Comparison of ENCODE assay signal across 22 mouse cellular contexts in genomic region chr5:73150877-73151445, GRCm38 (mm10).
DNase-seq lines count a peak whose midpoint lies in the region; TF ChIP-seq lines count a peak whose summit lies in the region.
"Had no signal": no experiment of that assay in that cellular context is flagged by ENCODE, and none has a peak within 500 bp of the region (broad histone marks: within the 10 kb centered on the region; RNA-seq: fewer than 3 reads in every experiment).

No protein-coding gene starts in this region.

- TF ChIP-seq RAD21 in MEL (IDR thresholded peaks at IDR 0.05; ENCODE audit: low read depth, low read length): no peak

- H3K9me3 ChIP-seq in MEL (replicated peaks; ENCODE audit: insufficient read depth, low read length): no peaks in the 10 kb centered on the region
- H3K9me3 ChIP-seq: embryonic facial prominence, embryonic 12.5 days; forebrain, embryonic 12.5 days; heart, embryonic 12.5 days; hindbrain, embryonic 12.5 days; limb, embryonic 13.5 days; liver, embryonic 12.5 days had no signal

- TF ChIP-seq POLR2A in cerebellum, adult 2 months (IDR thresholded peaks at IDR 0.05; ENCODE audit: borderline replicate concordance, insufficient read depth, low read length): no peak
- TF ChIP-seq POLR2A in MEL (IDR thresholded peaks at IDR 0.05; ENCODE audit: control insufficient read depth in 1 of 2, insufficient read depth in 1 of 2, low read depth in 1 of 2, low read length in 2 of 2, poor library complexity in 1 of 2): no peak

- TF ChIP-seq CTCF in cerebellum, adult 2 months (IDR thresholded peaks at IDR 0.05; ENCODE audit: borderline replicate concordance, insufficient read depth, low read depth, low read length): no peak
- TF ChIP-seq CTCF in left cerebral cortex, adult 2 months (IDR thresholded peaks at IDR 0.05): no peak
- no peak for TF ChIP-seq CTCF in MEL (IDR thresholded peaks at IDR 0.05 in 2 of 3, conservative IDR thresholded peaks at IDR 0.05 in 1 of 3; ENCODE audit: control insufficient read depth in 1 of 3, insufficient read depth in 1 of 3, low read depth in 2 of 3, low read length in 3 of 3, poor library complexity in 1 of 3, severe bottlenecking in 1 of 3)

- DNase-seq in cerebellum, adult 2 months: peak; percentile 30 to 41
- no peak for DNase-seq in cerebellum, adult 11-12 months
- DNase-seq in left cerebral cortex, adult 2 months (ENCODE audit: extremely low spot score in 1 of 2, low spot score in 2 of 2): no peak
- DNase-seq in left cerebral cortex, postnatal 10 days (ENCODE audit: extremely low spot score in 1 of 2, low spot score in 2 of 2): no peak
- DNase-seq in MEL (ENCODE audit: low read depth, low spot score): no peak
- DNase-seq in induced T-regulatory cell, adult 2 months (ENCODE audit: low read depth): peak; percentile 56
- no peak for DNase-seq in right cerebral cortex, postnatal 36 days (ENCODE audit: low spot score in 2 of 2)
- DNase-seq: adrenal gland, postnatal 25 days; B cell, adult 2 months; kidney, adult 11 months; lung, adult 18-20 months; lung, postnatal 10 days; midbrain, embryonic 14.5 days; right cerebral cortex, postnatal 25 days; thymus, postnatal 14 days had no signal

- H3K4me1 ChIP-seq in cerebellum, adult 2 months (ENCODE audit: control insufficient read depth, insufficient read depth, low read length): no peaks in the 10 kb centered on the region
- H3K4me1 ChIP-seq in MEL (ENCODE audit: control insufficient read depth in 1 of 2, insufficient read depth in 2 of 2, low read length in 2 of 2): peaks cover 0 to 4% of the 10 kb centered on the region in 2 experiments; a peak in 2 of 4 replicates
- H3K4me1 ChIP-seq: embryonic facial prominence, embryonic 12.5 days; forebrain, embryonic 12.5 days; hindbrain, embryonic 12.5 days; limb, embryonic 13.5 days; liver, embryonic 12.5 days had no signal

- H3K9ac ChIP-seq in MEL (ENCODE audit: control insufficient read depth, low read depth, low read length, poor library complexity, severe bottlenecking): no peak overlapping the region
- H3K9ac ChIP-seq: embryonic facial prominence, embryonic 12.5 days; forebrain, embryonic 12.5 days; heart, embryonic 12.5 days; hindbrain, embryonic 12.5 days; limb, embryonic 13.5 days; liver, embryonic 12.5 days had no signal

- no peak overlapping the region for H3K27ac ChIP-seq in cerebellum, adult 2 months (ENCODE audit: insufficient read depth, low read length)
- 0 out of 2 replicates have a peak overlapping the region, but pooled peaks have one; percentile 34 for H3K27ac ChIP-seq in left cerebral cortex, adult 2 months
- no peak overlapping the region for H3K27ac ChIP-seq in MEL (ENCODE audit: control insufficient read depth, low read depth, low read length)
- H3K27ac ChIP-seq: embryonic facial prominence, embryonic 12.5 days; forebrain, embryonic 12.5 days; hindbrain, embryonic 12.5 days; limb, embryonic 13.5 days; liver, embryonic 12.5 days had no signal

- no peaks in the 10 kb centered on the region for H3K79me2 ChIP-seq in MEL (ENCODE audit: control insufficient read depth, insufficient read depth, low read length, poor library complexity)

- H3K36me3 ChIP-seq in MEL (ENCODE audit: control insufficient read depth in 1 of 2, insufficient read depth in 2 of 2, low read length in 2 of 2): peaks cover 0 to 2% of the 10 kb centered on the region in 2 experiments; a peak in 1 of 4 replicates

- H3K27me3 ChIP-seq in cerebellum, adult 2 months (ENCODE audit: control insufficient read depth, insufficient read depth, low read length): no peaks in the 10 kb centered on the region
- H3K27me3 ChIP-seq in MEL (ENCODE audit: control insufficient read depth in 1 of 2, insufficient read depth in 2 of 2, low read length in 2 of 2): no peaks in the 10 kb centered on the region
- H3K27me3 ChIP-seq: embryonic facial prominence, embryonic 12.5 days; forebrain, embryonic 12.5 days; heart, embryonic 12.5 days; hindbrain, embryonic 12.5 days; limb, embryonic 13.5 days; liver, embryonic 12.5 days had no signal

- no peak for TF ChIP-seq EP300 in MEL (IDR thresholded peaks at IDR 0.05; ENCODE audit: low read depth in 1 of 2, low read length in 2 of 2)

- intact Hi-C loops in left cerebral cortex, adult 2 months (cut with DNase I): no loop called here
- intact Hi-C loops in left cerebral cortex, postnatal 10 days (cut with DNase I): no loop called here

- 60% methylated on average over 6 of the region's 6 CpGs for whole genome bisulfite sequencing in cerebellum, adult 2 months

- no peak overlapping the region for H3K4me3 ChIP-seq in cerebellum, adult 2 months (replicated peaks; ENCODE audit: insufficient read depth, low read depth, low read length)
- H3K4me3 ChIP-seq in left cerebral cortex, adult 2 months: no peak overlapping the region
- no peak overlapping the region for H3K4me3 ChIP-seq in MEL (ENCODE audit: control insufficient read depth in 1 of 2, insufficient read depth in 1 of 2, low read depth in 2 of 2, low read length in 2 of 2)
- H3K4me3 ChIP-seq: embryonic facial prominence, embryonic 12.5 days; erythroblast, embryonic 14.5 days; forebrain, embryonic 12.5 days; heart, embryonic 12.5 days; hindbrain, embryonic 12.5 days; limb, embryonic 13.5 days; liver, embryonic 12.5 days had no signal

TF ChIP-seq in MEL, 35 proteins besides CTCF, POLR2A, EP300 and RAD21:
- TF ChIP-seq RCOR1 (IDR thresholded peaks at IDR 0.05; ENCODE audit: low read depth, low read length) (no peak), SIN3A (IDR thresholded peaks at IDR 0.05; ENCODE audit: low read length) (no peak), GABPA (IDR thresholded peaks at IDR 0.05; ENCODE audit: low read depth, low read length) (no peak), CHD1 (IDR thresholded peaks at IDR 0.05; ENCODE audit: low read depth, low read length) (no peak), MAFK (IDR thresholded peaks at IDR 0.05; ENCODE audit: borderline replicate concordance, low read depth, low read length) (peak; percentile 63), ZMIZ1 (IDR thresholded peaks at IDR 0.05; ENCODE audit: low read depth, low read length) (no peak), ZNF384 (IDR thresholded peaks at IDR 0.05; ENCODE audit: low read depth, low read length) (no peak)

Comparison
In these comparisons a context has a peak if more than half of its experiments do, and no peak if none do; other contexts are left out.
1. DNase-seq: peak in cerebellum, adult 2 months (2 of 2) and induced T-regulatory cell, adult 2 months (single experiment); none in cerebellum, adult 11-12 months (single experiment), left cerebral cortex, adult 2 months (0 of 2), left cerebral cortex, postnatal 10 days (0 of 2), MEL (single experiment) and right cerebral cortex, postnatal 36 days (0 of 2).